Mouse (Mus musculus) forebrain, embryonic 11.5 days (tissue): ENCODE data around the gene Ddc. TPM values are rescaled to one million over a fixed set of nuclear protein-coding genes. Genes with fewer than 3 reads are reported as not detected.
A peak's percentile ranks its signal among the peaks of the same experiment; 100 is the strongest.

Experiments used
- ATAC-seq: fragments of 200-750 bp; cut with Nextera tagmentation; replicated peaks from 2 replicates; pipeline ENCODE4 v1.8.0; 2017; ENCODE audit warnings: moderate TSS enrichment; ENCODE audit not compliant: low FRiP score
- DNase-seq: peaks from one replicate; pipeline ENCODE4 v3.0.0-alpha.2; 2017; ENCODE audit warnings: low spot score
- H3K27ac ChIP-seq: fragments of 300-500 bp; sonication (generic); 2 replicates; pipeline ENCODE4 v1.5.1; 2014; ENCODE audit warnings: low read depth, low read length
- H3K27me3 ChIP-seq: fragments of 300-500 bp; sonication (generic); 2 replicates; pipeline ENCODE4 v1.6.1; 2014; ENCODE audit warnings: mild to moderate bottlenecking, low read length, mixed read lengths; ENCODE audit not compliant: control insufficient read depth, insufficient read depth
- H3K36me3 ChIP-seq: fragments of 300-500 bp; sonication (generic); 2 replicates; pipeline ENCODE4 v1.6.1; 2014; ENCODE audit warnings: mild to moderate bottlenecking, low read length, moderate library complexity, mixed read lengths; ENCODE audit not compliant: control insufficient read depth, insufficient read depth
- H3K4me1 ChIP-seq: fragments of 300-500 bp; sonication (generic); replicated peaks from 2 replicates; pipeline ENCODE4 v1.6.1; 2014; ENCODE audit warnings: low read length, mixed read lengths; ENCODE audit not compliant: control insufficient read depth, insufficient read depth
- H3K4me2 ChIP-seq: fragments of 300-500 bp; sonication (generic); 2 replicates; pipeline ENCODE4 v1.6.1; 2014; ENCODE audit warnings: low read depth, mild to moderate bottlenecking, low read length, moderate library complexity, mixed read lengths; ENCODE audit not compliant: severe bottlenecking
- H3K4me3 ChIP-seq: fragments of 300-500 bp; sonication (generic); 2 replicates; pipeline ENCODE4 v1.5.1; 2014; ENCODE audit warnings: low read depth, low read length
- H3K9ac ChIP-seq: fragments of 300-500 bp; sonication (generic); 2 replicates; pipeline ENCODE4 v1.6.1; 2014; ENCODE audit warnings: low read length
- H3K9me3 ChIP-seq: fragments of 300-500 bp; sonication (generic); 2 replicates; pipeline ENCODE4 v1.6.1; 2016; ENCODE audit warnings: low read length, mixed read lengths; ENCODE audit not compliant: control insufficient read depth
- WGBS: fragments of 180-500 bp; shearing (Covaris S2); extraction: QIAGEN DNeasy Blood & Tissue Kit; methylation state at CpG from one replicate; pipeline ENCODE4 v1.1.7; 2014; 5-methylcytosine and 5-hydroxymethylcytosine counted together
- polyA plus RNA-seq: library from polyadenylated mRNA; unstranded; fragments of >200 nt; fragmentation: Nextera tagmentation; extraction: Ambion mirVana; gene quantifications from 2 replicates; pipeline ENCODE4 v1.2.1, GENCODE M21; 2014

Gene Ddc
- polyA plus RNA-seq, 1 experiment from 2014 or later = 6.8 TPM

DNA sequence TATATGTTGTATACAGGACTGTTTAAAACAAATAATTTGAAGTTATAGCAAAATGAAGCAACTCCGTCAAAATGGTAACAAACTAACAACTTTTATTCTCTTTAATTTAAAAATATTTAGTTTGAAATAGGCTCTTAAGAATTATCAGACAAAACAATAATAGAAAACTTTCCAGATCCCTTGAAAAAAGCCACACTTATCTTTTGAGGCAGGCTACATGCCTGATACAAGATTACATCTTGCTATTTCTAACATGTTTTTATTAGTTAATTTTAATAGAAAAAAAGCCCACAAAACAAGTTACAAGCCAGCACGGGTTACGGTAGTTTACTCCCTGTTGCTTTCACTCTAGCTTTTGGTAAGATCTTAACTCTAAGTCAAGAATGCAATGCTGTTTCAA, 97.6 kb downstream of the Ddc start:
- DNase-seq (no peak), ATAC-seq (no peak)
- H3K4me2 ChIP-seq = no peak overlapping the region
- WGBS = 98% methylated on average over 3 of the region's 3 CpGs
- no peak overlapping the region for H3K9ac ChIP-seq
- H3K36me3 ChIP-seq = peaks cover 8% of the 10 kb centered on the region
- H3K9me3 ChIP-seq = no peaks in the 10 kb centered on the region
- H3K4me1 ChIP-seq = no peaks in the 10 kb centered on the region
- no peaks in the 10 kb centered on the region for H3K27me3 ChIP-seq
- no peak overlapping the region for H3K27ac ChIP-seq
- no peak overlapping the region for H3K4me3 ChIP-seq

DNA sequence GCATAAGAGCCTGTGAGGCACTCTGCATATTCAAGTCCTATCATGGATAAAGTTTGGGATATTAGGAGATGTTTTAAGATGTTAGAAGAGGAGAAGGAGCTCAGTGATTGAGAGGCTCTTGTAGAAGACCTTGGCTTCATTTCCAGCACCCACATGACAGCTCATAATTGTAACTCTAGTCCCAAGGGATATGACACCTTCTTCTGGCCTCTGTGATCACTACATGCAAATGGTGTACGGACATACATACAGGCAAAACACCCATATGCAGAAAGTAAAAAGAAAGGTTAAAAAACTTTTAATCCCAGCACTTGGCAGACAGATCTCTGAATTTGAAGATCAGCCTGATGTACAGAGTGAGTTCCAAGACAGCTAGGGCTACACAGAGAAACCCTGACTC, 99.3 kb downstream of the Ddc start:
- Histone ChIP-seq H3K9ac (no peak overlapping the region), H3K27ac (no peak overlapping the region), H3K36me3 (peaks cover 8% of the 10 kb centered on the region), H3K9me3 (no peaks in the 10 kb centered on the region), H3K4me1 (no peaks in the 10 kb centered on the region), H3K4me3 (no peak overlapping the region), H3K27me3 (no peaks in the 10 kb centered on the region), H3K4me2 (no peak overlapping the region)
- DNase-seq = peak; percentile 11
- no peak for ATAC-seq
- WGBS = 100% methylated on average over 1 of the region's 1 CpGs

DNA sequence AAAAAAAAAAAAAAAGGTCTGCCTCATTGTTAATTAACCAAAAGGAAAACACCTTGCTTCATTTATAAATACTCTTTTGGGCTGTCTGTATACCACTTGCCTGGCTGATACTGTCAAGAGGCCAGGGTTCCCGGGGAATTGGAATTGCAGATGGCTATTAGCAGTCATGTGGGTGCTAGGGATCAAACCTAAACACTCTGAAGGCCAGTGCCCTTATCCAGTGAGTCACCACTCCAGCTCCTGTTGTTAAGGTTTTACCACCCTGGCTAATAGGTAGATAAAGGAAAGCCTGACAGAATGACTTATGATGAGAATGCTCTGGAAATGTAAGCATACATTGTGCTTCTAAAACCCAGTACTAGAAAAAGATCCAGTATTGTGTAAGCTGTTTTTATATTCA, 103.3 kb downstream of the Ddc start:
- Histone ChIP-seq H3K4me2 (no peak overlapping the region), H3K27ac (no peak overlapping the region), H3K27me3 (no peaks in the 10 kb centered on the region), H3K9ac (no peak overlapping the region), H3K9me3 (no peaks in the 10 kb centered on the region), H3K4me1 (no peaks in the 10 kb centered on the region), H3K4me3 (no peak overlapping the region), H3K36me3 (no peaks in the 10 kb centered on the region)
- DNase-seq (no peak), ATAC-seq (no peak)
- 98% methylated on average over 1 of the region's 1 CpGs for WGBS

DNA sequence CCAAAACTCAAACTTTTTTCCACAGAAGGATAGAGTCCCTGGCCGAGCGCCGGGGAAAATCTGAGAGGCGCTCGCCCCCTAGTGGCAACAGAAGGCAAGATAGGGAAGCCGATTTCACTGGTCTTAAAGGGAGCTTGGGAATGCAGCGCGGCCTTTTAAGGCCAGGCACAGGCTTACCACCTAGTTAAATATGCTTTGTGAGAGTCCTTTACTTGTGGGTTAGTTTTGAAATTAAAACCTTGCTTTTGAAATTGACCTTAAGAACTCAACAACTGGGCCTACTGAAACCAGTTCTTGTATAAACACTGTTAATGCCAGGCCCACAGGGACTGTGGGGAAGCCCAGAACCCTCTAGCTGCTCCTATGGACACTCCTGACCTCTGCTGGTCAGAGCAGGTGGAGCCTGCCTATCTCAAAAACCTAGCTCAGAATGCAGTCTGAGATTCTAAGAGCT, 109.4 kb downstream of the Ddc start:
- Histone ChIP-seq H3K9ac (no peak overlapping the region), H3K4me3 (no peak overlapping the region), H3K9me3 (no peaks in the 10 kb centered on the region), H3K36me3 (no peaks in the 10 kb centered on the region), H3K4me2 (0 out of 2 replicates have a peak overlapping the region, but pooled peaks have one; percentile 12), H3K27me3 (no peaks in the 10 kb centered on the region), H3K27ac (no peak overlapping the region), H3K4me1 (no peaks in the 10 kb centered on the region)
- ATAC-seq (peak; percentile 95), DNase-seq (peak; percentile 90)
- under 1% methylated on average over 8 of the region's 8 CpGs for WGBS

DNA sequence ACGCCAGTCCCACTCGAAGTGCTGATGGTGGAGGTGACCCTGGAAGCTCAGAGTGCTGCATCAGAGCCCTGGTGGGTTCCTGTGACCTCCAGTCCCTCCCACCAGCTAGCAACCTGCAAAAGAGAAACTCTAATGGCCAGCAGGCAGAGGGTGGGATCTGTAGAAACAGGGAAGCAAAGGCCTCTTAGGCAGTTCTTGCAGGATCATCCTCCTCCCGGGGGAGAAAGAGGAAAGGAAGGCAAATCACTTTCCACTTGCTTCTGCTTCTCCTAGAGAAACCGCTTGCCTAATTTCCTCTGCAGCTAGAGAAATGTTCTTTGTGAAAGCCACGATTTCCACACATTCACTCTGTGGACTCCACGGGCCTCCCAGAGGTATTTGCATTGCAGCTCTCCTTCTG, 112.5 kb downstream of the Ddc start:
- Histone ChIP-seq H3K9ac (no peak overlapping the region), H3K27me3 (no peaks in the 10 kb centered on the region), H3K27ac (no peak overlapping the region), H3K4me2 (no peak overlapping the region), H3K4me1 (no peaks in the 10 kb centered on the region), H3K4me3 (no peak overlapping the region), H3K36me3 (no peaks in the 10 kb centered on the region), H3K9me3 (no peaks in the 10 kb centered on the region)
- WGBS = 72% methylated on average over 6 of the region's 6 CpGs
- ATAC-seq (no peak), DNase-seq (no peak)

DNA sequence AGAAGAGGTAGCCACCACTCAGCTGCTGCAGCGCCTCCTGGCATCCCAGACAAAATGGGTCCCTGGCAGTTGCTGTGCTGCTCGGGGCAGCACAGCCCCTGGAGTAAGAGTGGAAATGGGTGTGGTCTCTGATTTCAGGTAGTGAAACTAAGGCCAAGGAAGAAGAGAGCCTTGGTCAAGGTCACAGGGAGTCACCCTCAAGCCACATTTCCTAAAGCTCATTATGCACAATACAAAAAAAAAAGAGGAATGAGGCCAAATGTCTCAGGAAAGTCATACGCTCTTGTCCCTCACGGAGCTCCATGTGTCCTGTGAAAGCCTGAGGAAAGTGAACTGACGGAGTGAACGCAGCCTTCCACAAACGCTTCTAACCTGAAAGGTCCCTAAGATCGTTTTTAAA, 116.2 kb downstream of the Ddc start:
- ATAC-seq = no peak
- no peaks in the 10 kb centered on the region for H3K27me3 ChIP-seq
- no peak for DNase-seq

DNA sequence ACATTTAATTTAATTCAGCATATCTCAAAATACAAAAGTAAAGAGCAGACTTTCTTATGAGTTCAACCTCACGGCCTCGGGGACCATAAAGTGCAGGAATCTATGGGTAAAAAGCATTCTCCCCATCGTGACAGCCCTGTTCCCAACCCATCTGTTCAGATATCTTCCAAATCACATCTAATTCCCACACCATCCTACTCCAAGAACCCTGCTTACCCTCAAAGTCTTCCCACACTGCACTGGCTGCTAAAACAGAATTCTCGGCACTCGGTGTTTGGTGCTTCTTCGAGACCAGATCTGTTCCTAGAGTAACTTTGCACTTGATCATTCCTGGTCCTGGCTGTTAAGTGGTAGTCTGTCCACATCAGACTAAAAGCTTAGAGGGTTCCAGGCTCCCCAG, 119.6 kb downstream of the Ddc start:
- Histone ChIP-seq H3K4me1 (no peaks in the 10 kb centered on the region), H3K9ac (no peak overlapping the region), H3K36me3 (no peaks in the 10 kb centered on the region), H3K9me3 (no peaks in the 10 kb centered on the region), H3K4me3 (no peak overlapping the region), H3K27ac (no peak overlapping the region), H3K27me3 (no peaks in the 10 kb centered on the region), H3K4me2 (no peak overlapping the region)
- 92% methylated on average over 6 of the region's 6 CpGs for WGBS
- ATAC-seq = no peak
- DNase-seq = no peak

More for the DNA sequence above, 116.2 kb downstream of the Ddc start:
- Histone ChIP-seq H3K4me2 (no peak overlapping the region), H3K36me3 (no peaks in the 10 kb centered on the region), H3K27ac (no peak overlapping the region), H3K9me3 (no peaks in the 10 kb centered on the region), H3K4me1 (no peaks in the 10 kb centered on the region), H3K9ac (no peak overlapping the region), H3K4me3 (no peak overlapping the region)
- WGBS = 85% methylated on average over 8 of the region's 8 CpGs

DNA sequence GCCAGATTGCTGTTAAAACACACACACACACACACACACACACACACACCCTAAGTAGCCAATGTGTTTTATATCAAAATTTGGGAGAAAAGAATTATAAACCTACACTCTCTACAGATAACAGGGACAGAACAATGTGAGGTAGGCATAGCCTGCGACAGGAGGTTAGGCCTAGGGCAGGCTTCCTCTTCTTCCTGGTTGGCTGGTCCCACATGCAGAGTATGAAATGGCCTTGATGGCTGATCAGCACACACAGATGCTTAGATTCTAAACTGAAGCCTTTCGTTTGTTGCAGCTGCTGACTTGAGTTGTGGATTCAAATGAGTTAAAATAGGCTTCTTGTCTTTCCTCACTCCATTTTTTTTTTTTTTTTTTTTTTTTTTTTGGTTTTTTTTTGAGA, 120.1 kb downstream of the Ddc start:
- H3K4me1 ChIP-seq = no peaks in the 10 kb centered on the region
- H3K27ac ChIP-seq = no peak overlapping the region
- WGBS = 77% methylated on average over 2 of the region's 2 CpGs
- no peaks in the 10 kb centered on the region for H3K27me3 ChIP-seq
- H3K36me3 ChIP-seq = no peaks in the 10 kb centered on the region
- H3K9me3 ChIP-seq = no peaks in the 10 kb centered on the region
- H3K4me2 ChIP-seq = no peak overlapping the region
- no peak overlapping the region for H3K9ac ChIP-seq
- H3K4me3 ChIP-seq = no peak overlapping the region
- DNase-seq (no peak), ATAC-seq (no peak)

DNA sequence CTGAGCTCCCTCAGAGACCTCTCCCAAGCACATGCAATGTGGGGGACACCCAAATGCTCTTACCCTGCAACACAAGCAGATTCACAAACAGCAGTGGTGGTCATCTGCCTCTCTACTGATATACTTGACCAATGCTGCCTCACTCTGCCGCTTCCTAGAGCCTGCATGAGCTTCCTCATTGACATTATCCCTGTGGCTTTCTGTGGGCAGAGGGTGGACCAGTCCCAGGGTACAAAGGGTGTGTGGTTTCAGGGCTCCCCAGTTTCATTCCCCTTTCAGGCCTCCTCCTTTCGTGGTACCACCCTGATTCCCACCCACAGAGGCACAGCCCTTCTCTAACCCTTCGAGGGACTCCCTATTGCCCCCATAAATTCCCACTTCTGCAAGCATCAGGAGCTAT, 120.7 kb downstream of the Ddc start:
- no peaks in the 10 kb centered on the region for H3K4me1 ChIP-seq
- no peaks in the 10 kb centered on the region for H3K27me3 ChIP-seq
- no peak overlapping the region for H3K9ac ChIP-seq
- no peaks in the 10 kb centered on the region for H3K36me3 ChIP-seq
- no peak overlapping the region for H3K27ac ChIP-seq
- no peaks in the 10 kb centered on the region for H3K9me3 ChIP-seq
- no peak for ATAC-seq
- DNase-seq = no peak
- no peak overlapping the region for H3K4me2 ChIP-seq
- no peak overlapping the region for H3K4me3 ChIP-seq
- WGBS = 79% methylated on average over 3 of the region's 3 CpGs
